Mouse (Mus musculus): ENCODE data around the gene Prkag2.

DNA sequence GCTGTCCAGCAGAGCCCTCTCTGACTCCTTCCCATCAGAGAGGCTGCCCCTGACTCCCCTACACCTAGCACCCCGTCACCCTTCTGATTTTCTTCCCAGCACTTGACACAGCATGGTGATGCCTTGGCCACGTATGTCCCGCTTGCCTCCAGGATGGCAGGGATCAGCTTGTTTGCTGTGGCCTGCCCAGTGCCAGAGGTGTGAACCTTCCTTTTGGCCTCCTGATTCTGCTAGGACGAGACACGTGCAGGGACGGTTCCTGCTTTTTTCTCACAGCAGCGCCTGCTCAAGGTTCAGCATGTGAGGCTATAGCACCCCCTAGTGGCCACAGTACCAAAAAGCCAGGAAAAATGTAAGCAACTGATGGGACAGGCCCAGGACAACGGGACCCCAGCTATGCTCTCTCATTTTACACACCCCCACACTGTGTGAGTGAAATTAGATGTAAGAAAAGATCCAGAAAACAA is 89.4 kb downstream of the Prkag2 start:
- peak; percentile 47 for TF ChIP-seq CTCF (IDR thresholded peaks at IDR 0.05; ENCODE audit: low read depth, low read length)
- no peak for TF ChIP-seq POLR2AphosphoS5 (IDR thresholded peaks at IDR 0.05; ENCODE audit: insufficient replicate concordance, low read depth, low read length)

Data from G1E (cell line).